ENCODE assay signal across 9 mouse cellular contexts in the genomic region with DNA sequence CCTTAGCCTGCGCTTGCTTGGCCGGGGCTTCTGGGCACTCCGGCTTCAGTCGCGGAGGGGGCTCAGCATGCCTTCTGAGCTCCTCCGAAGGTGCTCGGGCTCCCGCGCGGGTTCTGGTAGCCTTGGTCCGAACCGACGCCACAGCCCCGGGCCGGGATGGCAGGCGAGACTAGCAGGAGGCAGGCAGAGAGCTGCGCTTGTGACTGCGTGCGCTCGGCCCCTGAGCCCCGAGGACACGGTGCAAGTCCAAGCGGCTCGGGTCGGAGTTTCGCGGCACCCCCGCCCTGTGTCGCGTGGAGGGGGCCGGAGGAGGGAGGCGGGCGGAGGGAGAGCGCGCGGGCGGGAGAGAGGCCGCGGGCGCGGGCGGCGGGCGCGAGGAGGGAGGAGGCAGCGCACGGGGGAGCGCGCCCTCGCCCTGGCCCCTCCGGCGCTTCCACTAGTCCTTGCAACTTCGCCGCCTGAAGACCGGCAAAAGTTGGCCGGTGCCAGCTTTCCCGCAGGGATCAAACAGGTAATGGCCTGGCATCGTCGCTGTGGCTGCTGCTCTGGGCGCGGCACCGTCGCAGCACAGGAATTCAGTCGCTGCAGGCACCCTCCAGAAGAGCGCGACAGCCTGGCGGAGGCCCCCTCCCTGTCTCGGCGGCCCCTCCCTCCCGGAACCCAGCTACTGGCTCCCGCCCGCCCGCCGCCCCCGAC.
DNase-seq lines count a peak whose midpoint lies in the region; ATAC-seq and TF ChIP-seq lines count a peak whose summit lies in the region.
"Had no signal": no experiment of that assay in that cellular context is flagged by ENCODE, and none has a peak within 500 bp of the region (broad histone marks: within the 10 kb centered on the region; RNA-seq: fewer than 3 reads in every experiment).

No protein-coding gene starts in this region.

- H3K27ac ChIP-seq in lung, embryonic 14.5 days (ENCODE audit: low read depth) = no peak overlapping the region
- no peak overlapping the region for H3K27ac ChIP-seq in intestine, embryonic 16.5 days (ENCODE audit: low read length)
- H3K27ac ChIP-seq in limb, embryonic 13.5 days = no peak overlapping the region
- H3K27ac ChIP-seq: macrophage had no signal

- H3K4me2 ChIP-seq in lung, embryonic 14.5 days = peak overlapping the region; percentile 64
- peak overlapping the region; percentile 70 for H3K4me2 ChIP-seq in intestine, embryonic 16.5 days (ENCODE audit: low read depth, low read length)
- H3K4me2 ChIP-seq in limb, embryonic 13.5 days (replicated peaks) = peak overlapping the region; percentile 68

- 10% methylated on average over 39 of the region's 75 CpGs for WGBS in lung, embryonic 14.5 days
- 19% methylated on average over 65 of the region's 75 CpGs for WGBS in intestine, embryonic 16.5 days
- WGBS in limb, embryonic 13.5 days = 10% methylated on average over 36 of the region's 75 CpGs

- no peaks in the 10 kb centered on the region for H3K36me3 ChIP-seq in lung, embryonic 14.5 days (ENCODE audit: insufficient read depth)
- no peaks in the 10 kb centered on the region for H3K36me3 ChIP-seq in intestine, embryonic 16.5 days (ENCODE audit: control insufficient read depth, insufficient read depth, low read length)
- no peaks in the 10 kb centered on the region for H3K36me3 ChIP-seq in limb, embryonic 13.5 days

- H3K9me3 ChIP-seq in lung, embryonic 14.5 days (ENCODE audit: low read depth, low read length) = no peaks in the 10 kb centered on the region
- H3K9me3 ChIP-seq in intestine, embryonic 16.5 days (ENCODE audit: control insufficient read depth, low read length) = no peaks in the 10 kb centered on the region
- H3K9me3 ChIP-seq in limb, embryonic 13.5 days = no peaks in the 10 kb centered on the region

- no peak for TF ChIP-seq CTCF in lung, embryonic 14.5 days (IDR thresholded peaks at IDR 0.05; ENCODE audit: low read depth)

- peak overlapping the region; percentile 44 for H3K4me3 ChIP-seq in lung, embryonic 14.5 days (ENCODE audit: low read depth, low read length)
- H3K4me3 ChIP-seq in intestine, embryonic 16.5 days (ENCODE audit: low read length) = peak overlapping the region; percentile 56
- peak overlapping the region; percentile 55 for H3K4me3 ChIP-seq in limb, embryonic 13.5 days

- H3K9ac ChIP-seq in lung, embryonic 14.5 days = peak overlapping the region; percentile 34; the same call in 1 of the 2 replicates
- peak overlapping the region; percentile 55 for H3K9ac ChIP-seq in intestine, embryonic 16.5 days (ENCODE audit: low read depth, low read length)
- H3K9ac ChIP-seq in limb, embryonic 13.5 days = peak overlapping the region; percentile 63

- peak; percentile 86 for ATAC-seq in lung, embryonic 14.5 days (ENCODE audit: insufficient read depth)
- peak; percentile 85 for ATAC-seq in intestine, embryonic 16.5 days
- ATAC-seq in limb, embryonic 13.5 days (ENCODE audit: low FRiP score, low read depth) = peak; percentile 83

- DNase-seq in lung, embryonic 14.5 days = peak; percentile 15
- no peak for DNase-seq in lung, adult 18-20 months
- peak; percentile 11 for DNase-seq in cerebellum, adult 9-11 months
- DNase-seq in frontal cortex, postnatal 25 days (ENCODE audit: low spot score in 2 of 2) = peak; percentile 8 to 18
- DNase-seq in ovary, postnatal 10 days (ENCODE audit: low spot score) = peak; percentile 2
- DNase-seq in thymus, postnatal 36 days = peak; percentile 64 to 77

- no peaks in the 10 kb centered on the region for H3K4me1 ChIP-seq in lung, embryonic 14.5 days (ENCODE audit: insufficient read depth)
- no peaks in the 10 kb centered on the region for H3K4me1 ChIP-seq in intestine, embryonic 16.5 days (ENCODE audit: control insufficient read depth, insufficient read depth, low read length)
- no peaks in the 10 kb centered on the region for H3K4me1 ChIP-seq in limb, embryonic 13.5 days

- H3K27me3 ChIP-seq in lung, embryonic 14.5 days (ENCODE audit: insufficient read depth, low read length) = 0 out of 2 replicates have a peak, but pooled peaks cover 6% of the 10 kb centered on the region
- H3K27me3 ChIP-seq in intestine, embryonic 16.5 days (replicated peaks; ENCODE audit: control insufficient read depth, insufficient read depth, low read length) = peaks cover 6% of the 10 kb centered on the region; the same call in 1 of the 2 replicates
- peaks cover 17% of the 10 kb centered on the region for H3K27me3 ChIP-seq in limb, embryonic 13.5 days

Comparison
In these comparisons a context has a peak if more than half of its experiments do, and no peak if none do; other contexts are left out.
1. DNase-seq: peak in lung, embryonic 14.5 days (single experiment), cerebellum, adult 9-11 months (single experiment), frontal cortex, postnatal 25 days (2 of 2), ovary, postnatal 10 days (single experiment) and thymus, postnatal 36 days (2 of 2); none in lung, adult 18-20 months (0 of 2).
2. Peak in every context shown above with its lines, with median percentiles within 50 percentile points of each other: ATAC-seq, H3K4me2 ChIP-seq, H3K4me3 ChIP-seq and H3K9ac ChIP-seq.